Mouse (Mus musculus): Measurements from ENCODE around the gene 1700017B05Rik. TPM values are rescaled to one million over a fixed set of nuclear protein-coding genes. Genes with fewer than 3 reads are reported as not detected.
"Not testable (repeated sequence)": the region's sequence is repeated elsewhere in the genome, so short reads cannot be mapped to it uniquely, and the experiment has no call there.

Gene 1700017B05Rik
- polyA plus RNA-seq, 1 experiment from 2014 or later, result 4.1 TPM

GRCm38 (mm10) chr9:57203571-57203970 is 58.8 kb downstream of the 1700017B05Rik start:
- not testable (repeated sequence) for H3K9ac ChIP-seq (replicated peaks); H3K4me1 ChIP-seq; H3K36me3 ChIP-seq; H3K27me3 ChIP-seq (replicated peaks); H3K4me2 ChIP-seq; H3K27ac ChIP-seq (replicated peaks); H3K9me3 ChIP-seq (replicated peaks); ATAC-seq (ENCODE audit: low FRiP score); H3K4me3 ChIP-seq (replicated peaks)
- 92% methylated on average over 13 of the region's 13 CpGs for WGBS

Other genes starting within 250 kb of the 1700017B05Rik start
- gene Sin3a, start 190.6 kb downstream of the 1700017B05Rik start, polyA plus RNA-seq (2015; fragmentation: Nextera tagmentation; extraction: Ambion mirVana), result 20.7 and 21.2 TPM in 2 replicates
- 87.0 and 99.7 TPM in 2 replicates for gene Man2c1, start 131.9 kb downstream of the 1700017B05Rik start, polyA plus RNA-seq (2015; fragmentation: Nextera tagmentation; extraction: Ambion mirVana)
- gene Neil1, start 114.3 kb downstream of the 1700017B05Rik start, polyA plus RNA-seq (2015; fragmentation: Nextera tagmentation; extraction: Ambion mirVana), result 10.4 and 10.5 TPM in 2 replicates
- 155 and 178 TPM in 2 replicates for gene Commd4, start 104.3 kb downstream of the 1700017B05Rik start, polyA plus RNA-seq (2015; fragmentation: Nextera tagmentation; extraction: Ambion mirVana)
- not detected in 2 replicates for gene Trcg1, start 26.1 kb downstream of the 1700017B05Rik start, polyA plus RNA-seq (2015; fragmentation: Nextera tagmentation; extraction: Ambion mirVana)
- gene Ppcdc, start 177.5 kb upstream of the 1700017B05Rik start, polyA plus RNA-seq (2015; fragmentation: Nextera tagmentation; extraction: Ambion mirVana), result 18.4 and 22.7 TPM in 2 replicates
- 91.1 and 112 TPM in 2 replicates for gene Scamp5, start 205.4 kb upstream of the 1700017B05Rik start, polyA plus RNA-seq (2015; fragmentation: Nextera tagmentation; extraction: Ambion mirVana)
- 17.4 and 23.5 TPM in 2 replicates for gene Rpp25, start 241.4 kb upstream of the 1700017B05Rik start, polyA plus RNA-seq (2015; fragmentation: Nextera tagmentation; extraction: Ambion mirVana)

All from neural tube, embryonic 15.5 days (tissue).